Mouse (Mus musculus) brain, adult 10 weeks (tissue): ENCODE data around the gene Nol9. TPM values are rescaled to one million over a fixed set of nuclear protein-coding genes. Genes with fewer than 3 reads are reported as not detected.

Experiments
- polyA plus RNA-seq: library from polyadenylated mRNA; stranded (reverse); fragments of 350-450 nt; fragmentation: Illumina TruSeq; extraction: RNeasy Lipid Tissue Mini Kit (QIAGEN cat#74804); gene quantifications from one replicate; pipeline ENCODE4 v1.2.3, GENCODE M21; 2015; ENCODE audit warnings: low read depth, low replicate concordance

The Nol9 gene
- polyA plus RNA-seq = 14.3 TPM

DNA sequence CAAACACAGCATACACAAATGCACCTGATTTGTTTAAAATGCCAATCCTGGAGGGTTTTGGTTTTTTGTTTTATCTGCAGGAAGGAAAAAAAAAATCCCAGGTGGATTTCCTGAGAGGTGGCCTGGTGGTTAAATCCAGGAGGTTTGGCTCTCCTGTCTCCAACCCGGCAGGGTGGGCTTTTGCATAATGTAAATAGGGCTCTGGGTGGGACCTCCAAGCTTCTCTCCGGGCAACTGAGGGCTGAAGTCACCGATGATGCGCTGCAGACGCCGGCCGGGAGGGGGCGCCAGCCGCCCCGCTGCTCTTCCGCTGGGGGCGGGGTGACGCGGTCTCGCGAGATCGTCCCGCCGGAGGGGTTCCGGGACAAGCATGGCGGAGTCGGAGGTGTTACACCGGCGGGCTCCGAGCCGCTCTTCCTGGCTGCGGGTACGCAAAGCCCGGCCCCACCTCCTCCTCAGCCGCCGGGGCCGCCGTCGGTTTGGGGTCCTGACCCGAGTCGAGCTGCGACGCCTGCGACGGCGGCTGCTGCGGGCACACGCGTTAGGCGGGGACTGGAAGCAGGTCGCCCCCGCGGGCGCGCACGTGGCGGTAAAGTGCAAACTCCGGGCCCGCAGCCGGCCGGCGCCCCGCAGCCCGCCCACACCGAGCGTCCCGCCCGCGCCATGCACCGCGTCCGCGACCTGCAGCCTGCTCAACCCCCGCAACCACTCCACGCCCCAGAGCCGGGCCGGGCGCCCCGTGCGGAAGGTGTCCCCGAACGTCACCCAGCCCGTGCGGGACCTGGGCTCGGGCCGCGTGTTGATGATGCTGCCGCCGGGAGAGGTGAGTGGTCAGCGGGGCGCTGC, at the start of gene Nol9:
Gene Nol9, plus strand, starts transcription at position 337 of the 846 bp plus-strand sequence.

DNA sequence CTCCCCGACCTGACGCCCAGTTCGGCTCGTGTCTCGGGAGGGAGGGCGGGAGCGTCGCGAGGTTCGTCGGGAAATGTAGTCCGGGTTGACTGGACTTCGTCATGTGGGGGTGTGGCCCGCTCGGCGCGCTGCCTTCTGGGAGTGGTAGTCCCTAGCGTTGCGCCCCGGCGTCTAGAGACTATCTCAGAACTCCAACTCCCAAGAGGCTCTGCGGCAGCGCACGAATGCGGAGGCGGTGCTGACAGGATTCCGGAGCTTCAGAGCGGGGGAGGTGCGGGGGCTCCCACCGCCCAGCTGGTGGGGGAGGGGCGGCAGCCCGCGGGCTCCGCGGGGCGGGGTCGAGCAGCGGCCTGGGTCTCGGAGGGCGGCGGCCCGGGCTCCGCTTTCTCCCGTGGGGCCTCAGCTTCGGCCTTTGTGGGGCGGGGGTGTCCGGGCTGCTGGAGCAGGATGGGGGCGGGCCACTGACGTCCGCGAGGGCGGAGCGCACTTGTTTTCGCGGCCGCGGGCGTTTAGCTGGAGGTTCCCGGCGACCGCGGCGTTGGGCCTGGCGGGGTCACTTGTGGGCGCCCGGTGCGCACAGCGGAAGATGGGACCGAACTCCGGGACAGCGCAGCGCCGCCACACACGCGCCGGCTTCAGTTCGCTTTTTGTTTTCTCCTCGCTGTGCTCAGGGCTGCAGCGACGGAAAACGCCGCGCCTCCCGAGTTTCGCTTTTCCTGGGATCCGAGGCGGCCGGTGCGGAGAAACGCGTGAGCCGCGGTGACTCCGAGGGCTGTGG, 42.8 kb upstream of the Nol9 start, which contains the start of gene Phf13:
Gene Phf13, minus strand, starts transcription at position 86 of the 778 bp plus-strand sequence.

GRCm38 (mm10) chr4:152008622-152009075, 30.5 kb upstream of the Nol9 start, which contains the start of gene Klhl21:
Gene Klhl21 (plus strand): TSS chr4:152008803.

DNA sequence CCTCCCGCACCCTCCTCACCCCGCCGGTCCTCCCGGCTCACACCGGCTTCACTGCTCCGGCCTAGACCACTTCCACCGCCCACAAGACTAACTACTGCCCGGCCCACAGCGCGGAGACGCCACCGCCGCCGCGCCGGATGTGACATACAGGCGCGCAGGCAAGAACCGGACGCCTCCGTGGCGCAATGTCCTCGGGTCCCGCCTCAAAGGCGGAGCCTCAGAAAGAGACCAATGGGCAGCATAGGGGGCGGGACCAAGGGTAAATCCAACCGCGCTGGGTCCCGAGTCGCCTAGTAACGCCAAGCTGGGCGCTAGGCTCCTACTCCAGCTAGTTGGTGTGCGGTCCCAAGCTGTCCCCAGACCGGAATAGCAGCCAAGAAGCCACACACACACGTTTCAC, 11.6 kb upstream of the Nol9 start, which contains the start of gene Zbtb48:
Gene Zbtb48, minus strand, starts transcription at position 148 of the 400 bp plus-strand sequence.

DNA sequence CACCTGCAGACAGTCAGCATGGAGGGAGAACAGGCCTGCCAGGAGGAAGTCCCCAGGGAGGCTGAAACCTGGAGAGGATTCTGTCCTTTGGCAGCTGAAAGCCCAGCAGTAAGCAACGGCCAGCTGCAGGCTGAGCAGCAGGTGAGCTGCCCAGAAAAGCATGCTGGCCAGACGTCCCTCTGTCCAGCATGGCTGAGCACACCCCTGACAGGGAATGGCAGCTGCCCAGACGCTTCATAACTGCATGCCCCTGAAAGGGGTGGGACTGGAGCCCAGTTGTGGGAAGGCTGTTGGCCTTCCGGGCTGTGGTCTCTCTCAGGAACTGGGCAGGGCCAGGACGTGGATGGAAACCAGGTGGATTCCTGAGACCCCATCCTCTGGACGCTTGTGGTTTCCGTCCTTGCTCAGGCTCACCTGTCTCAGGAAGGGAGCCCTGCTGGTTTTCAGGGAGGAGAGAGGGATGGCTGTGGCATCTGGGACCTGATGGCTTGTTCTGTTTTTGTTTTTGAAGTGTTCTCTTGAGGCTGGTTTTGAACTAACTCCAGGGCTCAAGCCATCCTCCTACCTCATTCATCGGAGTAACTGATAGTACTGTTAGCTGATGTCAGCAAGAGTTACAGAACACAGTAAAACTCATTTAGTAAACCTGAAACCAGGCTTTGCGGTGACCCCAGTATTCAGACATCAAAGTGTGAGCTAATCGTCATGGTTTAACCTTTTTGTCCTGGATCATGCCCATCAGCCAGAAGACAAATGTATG, 716 bp upstream of the Nol9 start, which contains the start of gene Tas1r1:
Gene Tas1r1, minus strand, starts transcription at position 344 of the 760 bp plus-strand sequence.

GRCm38 (mm10) chr4:152072121-152072601, 33.0 kb downstream of the Nol9 start, which contains the start of gene Plekhg5:
Gene Plekhg5 (plus strand): TSS chr4:152072498.

Other genes starting within 250 kb of the Nol9 start
- gene Camta1, start 177.4 kb upstream of the Nol9 start, polyA plus RNA-seq = 179 TPM
- 47.0 TPM for gene Dnajc11, start 105.6 kb upstream of the Nol9 start, polyA plus RNA-seq
- 15.9 TPM for gene Thap3, start 50.3 kb upstream of the Nol9 start, polyA plus RNA-seq
- 11.1 TPM for gene Phf13, start 43.1 kb upstream of the Nol9 start, polyA plus RNA-seq
- 8.6 TPM for gene Klhl21, start 30.5 kb upstream of the Nol9 start, polyA plus RNA-seq
- gene Zbtb48, start 11.7 kb upstream of the Nol9 start, polyA plus RNA-seq = 11.9 TPM
- gene Tas1r1, start 753 bp upstream of the Nol9 start, polyA plus RNA-seq = not detected
- gene Plekhg5, start 33.2 kb downstream of the Nol9 start, polyA plus RNA-seq = 41.3 TPM
- gene Tnfrsf25, start 76.6 kb downstream of the Nol9 start, polyA plus RNA-seq = 8.8 TPM
- gene Espn, start 113.0 kb downstream of the Nol9 start, polyA plus RNA-seq = 1.9 TPM
- not detected for gene Hes2, start 119.5 kb downstream of the Nol9 start, polyA plus RNA-seq
- 442 TPM for gene Acot7, start 138.8 kb downstream of the Nol9 start, polyA plus RNA-seq
- gene Gpr153, start 234.9 kb downstream of the Nol9 start, polyA plus RNA-seq = 15.5 TPM